Mouse (Mus musculus): ENCODE results near the gene Slc43a3.

Slc43a3 gene

DNA sequence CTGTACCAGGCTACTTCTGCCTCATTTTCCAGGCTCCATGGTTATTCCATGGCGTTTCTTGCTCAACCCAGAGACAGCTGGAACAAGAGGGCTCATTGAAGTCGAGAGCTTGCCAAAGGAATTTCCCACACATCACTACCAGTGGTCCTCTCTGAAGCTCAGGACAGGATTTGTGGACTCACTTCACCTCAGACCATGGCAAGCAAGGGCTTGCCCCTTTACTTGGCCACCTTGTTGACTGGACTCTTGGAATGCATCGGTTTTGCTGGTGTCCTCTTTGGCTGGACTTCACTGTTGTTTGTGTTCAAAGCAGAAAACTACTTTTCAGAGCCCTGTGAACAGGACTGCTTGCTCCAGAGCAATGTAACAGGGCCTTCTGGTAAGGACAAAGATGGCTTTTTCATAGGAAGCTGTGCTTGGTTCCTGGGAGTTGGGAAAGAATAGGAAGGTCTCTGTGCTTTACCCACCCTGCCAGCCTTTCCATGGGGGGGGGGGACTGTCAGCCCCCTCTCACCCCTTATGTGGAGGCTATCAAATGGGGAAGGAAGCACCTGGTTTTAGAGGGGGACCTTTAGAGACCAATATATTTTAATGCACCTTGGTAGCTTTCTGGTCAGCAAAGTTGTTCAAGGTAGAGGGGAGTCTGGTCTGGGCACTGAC, 1.2 kb downstream of the Slc43a3 start:
- DNase-seq (ENCODE audit: low spot score) = no peak

- DNase-seq (ENCODE audit: low spot score) = peak; percentile 64
These were observed 2.0 kb downstream of the Slc43a3 start for GRCm38 (mm10) chr2:84938249-84938946.

GRCm38 (mm10) chr2:84939306-84939705, 2.9 kb downstream of the Slc43a3 start:
- no peak for DNase-seq (ENCODE audit: low spot score)

DNA sequence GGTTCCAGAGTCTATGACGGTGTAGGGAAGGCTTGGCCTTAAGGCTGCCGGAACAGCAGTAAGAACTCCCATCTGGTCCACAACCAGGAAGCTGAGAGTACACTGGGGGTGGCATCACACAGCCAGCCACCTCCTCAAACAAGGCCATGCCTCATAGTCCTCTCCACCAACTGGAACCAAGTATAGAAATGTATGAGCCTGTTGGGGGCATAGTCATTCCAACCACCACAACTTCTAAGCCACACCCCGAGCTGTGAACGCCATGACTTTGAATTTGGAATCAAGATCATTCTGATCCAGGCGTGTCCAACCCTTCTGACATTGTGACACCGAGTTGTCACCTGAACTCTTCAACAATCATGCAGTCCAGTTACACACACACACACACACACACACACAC, 3.3 kb downstream of the Slc43a3 start:
- DNase-seq (ENCODE audit: low spot score) = no peak

DNA sequence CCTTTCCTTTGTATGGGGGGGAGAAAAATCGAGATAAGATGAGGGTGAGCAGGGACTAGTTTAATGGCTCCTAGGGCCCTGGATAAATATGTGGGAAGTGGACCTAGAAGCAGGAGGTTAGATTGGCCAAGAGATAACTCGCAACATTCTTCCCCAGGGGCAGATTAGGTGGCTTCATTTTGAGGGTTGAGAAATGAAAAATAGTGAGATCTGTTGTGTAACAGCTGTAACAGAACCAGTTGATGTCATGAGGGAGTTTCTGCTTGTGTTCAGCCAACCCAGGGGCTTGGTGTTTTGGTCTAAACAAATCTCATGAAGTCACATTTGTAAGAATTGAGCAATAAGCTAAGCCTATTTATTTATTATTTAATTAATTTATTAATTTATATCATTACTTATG, 5.0 kb downstream of the Slc43a3 start:
- DNase-seq (ENCODE audit: low spot score) = peak; percentile 50

DNA sequence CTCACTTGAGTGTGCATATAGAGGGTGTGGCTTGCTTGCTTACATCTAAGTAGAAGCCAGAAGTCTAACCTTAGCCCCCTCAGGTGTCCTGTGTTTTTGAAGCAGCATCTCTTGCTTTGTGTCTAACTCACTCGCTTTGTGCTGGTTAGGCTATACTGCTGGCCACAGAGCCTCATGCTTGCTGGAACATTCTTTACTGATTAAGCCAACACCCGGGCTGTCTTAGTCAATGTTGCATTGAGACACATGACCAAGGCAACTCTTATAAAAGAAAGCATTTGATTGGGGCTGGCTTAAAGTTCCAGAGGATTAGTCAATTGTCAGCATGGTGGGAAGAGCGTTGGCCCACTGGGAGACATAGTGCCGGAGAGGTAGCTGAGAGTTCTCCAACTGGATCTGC, 5.4 kb downstream of the Slc43a3 start:
- no peak for DNase-seq (ENCODE audit: low spot score)

GRCm38 (mm10) chr2:84947154-84947771, 10.9 kb downstream of the Slc43a3 start:
- DNase-seq (ENCODE audit: low spot score) = no peak

- no peak for DNase-seq (ENCODE audit: low spot score)
These were observed 11.9 kb downstream of the Slc43a3 start for GRCm38 (mm10) chr2:84948252-84948651.

DNA sequence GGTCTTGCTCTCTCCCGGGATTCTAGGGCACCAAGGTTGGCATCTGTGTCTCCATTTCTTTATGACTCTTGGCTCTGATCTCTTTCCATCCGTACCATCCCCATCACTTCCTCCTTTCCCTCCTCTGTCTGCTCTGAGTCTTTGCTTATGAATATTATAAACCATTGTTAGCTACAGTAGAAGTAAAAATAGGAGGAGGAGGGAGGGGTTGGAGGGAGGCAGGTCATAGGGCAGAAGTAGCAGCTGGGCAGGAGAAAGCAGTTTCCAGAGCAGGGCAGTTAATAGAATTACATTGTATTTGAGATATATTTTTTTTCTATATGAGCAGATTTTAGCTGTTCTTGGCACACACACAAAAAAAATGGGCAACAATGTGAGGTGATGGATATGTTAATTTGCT, 12.3 kb downstream of the Slc43a3 start:
- no peak for DNase-seq (ENCODE audit: low spot score)

- no peak for DNase-seq (ENCODE audit: low spot score)
These were observed 14.6 kb downstream of the Slc43a3 start for GRCm38 (mm10) chr2:84951027-84951426.

GRCm38 (mm10) chr2:84952251-84952650, 15.9 kb downstream of the Slc43a3 start:
- no peak for DNase-seq (ENCODE audit: low spot score)

DNA sequence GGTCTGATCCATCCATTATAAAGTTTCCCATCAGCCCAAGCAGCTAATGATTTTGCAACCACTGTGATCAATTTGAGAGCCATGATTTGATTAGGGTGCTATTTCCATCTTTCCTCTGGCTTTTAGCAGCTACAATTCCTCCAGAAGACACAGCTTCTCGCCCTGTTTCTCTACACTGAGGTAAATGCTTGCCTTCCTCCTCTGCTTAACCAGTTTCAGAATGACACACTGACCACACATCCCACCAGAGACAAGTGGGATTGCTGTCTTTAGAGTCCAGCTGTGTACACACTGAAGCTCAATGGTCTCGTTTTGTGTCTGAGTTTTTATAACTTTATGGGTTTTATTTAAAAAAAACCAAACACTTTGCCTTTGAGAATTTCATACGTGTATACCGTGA, 16.3 kb downstream of the Slc43a3 start:
- DNase-seq (ENCODE audit: low spot score) = no peak

GRCm38 (mm10) chr2:84955435-84955834, 19.1 kb downstream of the Slc43a3 start:
- DNase-seq (ENCODE audit: low spot score) = no peak

GRCm38 (mm10) chr2:84956274-84956673, 19.9 kb downstream of the Slc43a3 start:
- DNase-seq (ENCODE audit: low spot score) = peak; percentile 63

DNA sequence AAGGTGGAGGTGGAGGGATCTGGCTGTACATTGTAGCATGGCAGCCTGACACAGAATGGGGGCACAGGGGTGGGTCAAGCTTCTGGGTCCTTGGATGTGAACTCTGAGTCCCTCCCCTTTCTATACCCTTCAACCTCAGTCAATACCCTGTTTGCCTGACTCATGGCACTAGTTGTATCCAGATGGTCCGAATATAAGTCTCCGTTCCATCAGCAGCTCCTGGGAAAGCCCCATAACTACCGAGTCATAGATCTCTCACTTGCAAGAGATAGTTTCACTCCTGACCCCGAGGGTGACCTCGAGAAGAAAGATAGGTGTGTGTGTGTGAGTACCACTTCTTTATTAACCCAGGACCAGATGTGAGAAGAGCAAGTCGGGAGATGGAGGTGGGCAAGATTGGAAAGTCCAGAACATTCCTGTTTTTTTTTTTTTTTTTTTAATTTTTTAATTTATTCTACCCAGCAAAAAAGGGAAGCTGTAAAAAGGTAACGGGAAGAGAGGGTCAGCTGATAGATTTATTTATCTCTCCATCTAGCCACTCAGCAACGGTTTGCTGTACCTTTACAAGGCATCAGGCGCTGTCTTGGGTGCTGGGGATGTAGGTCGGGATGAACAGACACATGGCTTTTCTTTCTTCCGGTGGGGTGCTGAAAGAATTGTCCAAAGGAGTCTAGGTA, 22.3 kb downstream of the Slc43a3 start:
- no peak for DNase-seq (ENCODE audit: low spot score)

GRCm38 (mm10) chr2:84961300-84961699, 24.9 kb downstream of the Slc43a3 start:
- DNase-seq (ENCODE audit: low spot score) = peak; percentile 61

GRCm38 (mm10) chr2:84961901-84962300, 25.5 kb downstream of the Slc43a3 start:
- DNase-seq (ENCODE audit: low spot score) = no peak

GRCm38 (mm10) chr2:84962906-84963507, 26.6 kb downstream of the Slc43a3 start:
- DNase-seq (ENCODE audit: low spot score) = no peak

GRCm38 (mm10) chr2:84964111-84964801, 27.9 kb downstream of the Slc43a3 start:
- DNase-seq (ENCODE audit: low spot score) = no peak

- DNase-seq (ENCODE audit: low spot score) = no peak
These were observed 31.1 kb downstream of the Slc43a3 start for GRCm38 (mm10) chr2:84967318-84967991.

DNA sequence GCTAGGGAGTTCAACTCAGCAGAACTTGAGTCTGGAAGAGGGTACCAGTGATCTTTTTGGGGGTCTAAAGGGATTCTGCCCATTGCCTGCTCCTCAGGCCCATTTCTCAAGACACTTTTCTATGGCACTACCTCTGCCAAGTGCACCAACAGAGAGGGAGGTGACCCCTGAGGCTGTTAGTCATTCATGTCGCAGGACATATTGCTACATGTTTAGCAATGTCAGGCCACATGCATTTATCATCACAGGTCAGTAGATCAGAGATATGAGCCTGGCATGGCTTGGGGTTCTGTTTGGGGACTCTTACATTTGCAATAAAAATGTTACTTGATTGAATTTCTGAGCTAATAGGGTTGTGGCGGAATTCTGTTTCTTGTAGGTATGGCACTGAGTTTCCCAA, 39.2 kb downstream of the Slc43a3 start:
- DNase-seq (ENCODE audit: low spot score) = no peak

Data from lung, postnatal 25 days (tissue).